Mouse (Mus musculus) hematopoietic multipotent progenitor cell, adult 10-12 weeks (in vitro differentiated cells): ENCODE measurements around the gene Cdk20. TPM values are rescaled to one million over a fixed set of nuclear protein-coding genes. Genes with fewer than 3 reads are reported as not detected.

Source experiments
- polyA plus RNA-seq: library from polyadenylated mRNA; stranded (reverse); fragments of >175 nt; gene quantifications from 2 replicates; pipeline ENCODE4 v1.2.3, GENCODE M21; 2012; ENCODE audit warnings: low replicate concordance

Gene Cdk20
- 11.5 and 17.0 TPM in 2 replicates for polyA plus RNA-seq

GRCm38 (mm10) chr13:64432017-64432995 lies at the start of gene Cdk20:
Gene Cdk20 (plus strand): TSS chr13:64432314.

Other genes starting within 250 kb of the Cdk20 start
- 2.1 TPM in 2 replicates for gene Cdc14b, start 157.0 kb upstream of the Cdk20 start, polyA plus RNA-seq
- 4.6 and 5.4 TPM in 2 replicates for gene Aaed1, start 119.6 kb upstream of the Cdk20 start, polyA plus RNA-seq
- 1.8 TPM in 2 replicates for gene Ctsl, start 61.4 kb upstream of the Cdk20 start, polyA plus RNA-seq
- not detected in 2 replicates for gene Fam240b, start 65.5 kb downstream of the Cdk20 start, polyA plus RNA-seq